Mouse (Mus musculus): ENCODE measurements around the gene Dbf4.

- TF ChIP-seq CTCF (IDR thresholded peaks at IDR 0.05; ENCODE audit: low read depth, low read length) (no peak), POLR2A (IDR thresholded peaks at IDR 0.05; ENCODE audit: extremely low read depth, insufficient read depth, low read length) (no peak)
These were observed 73.0 kb downstream of the Dbf4 start for GRCm38 (mm10) chr5:8349557-8349956.
